Mouse (Mus musculus): ENCODE data around the gene Lig4. TPM values are rescaled to one million over a fixed set of nuclear protein-coding genes. Genes with fewer than 3 reads are reported as not detected.

Gene Lig4
- polyA plus RNA-seq, 1 experiment from 2014 or later: 5.3 TPM

Other genes starting within 250 kb of the Lig4 start
- gene Fam155a, start 206.5 kb downstream of the Lig4 start, polyA plus RNA-seq (2014; fragmentation: Nextera tagmentation; extraction: Ambion mirVana): 0.09 and 0.16 TPM in 2 replicates
- gene Gm10217, start 113.4 kb downstream of the Lig4 start, polyA plus RNA-seq (2014; fragmentation: Nextera tagmentation; extraction: Ambion mirVana): not detected in 2 replicates
- 17.6 and 17.8 TPM in 2 replicates for gene Abhd13, start within 50 bp of the Lig4 start, polyA plus RNA-seq (2014; fragmentation: Nextera tagmentation; extraction: Ambion mirVana)
- 0.24 and 1.0 TPM in 2 replicates for gene Tnfsf13b, start 28.8 kb upstream of the Lig4 start, polyA plus RNA-seq (2014; fragmentation: Nextera tagmentation; extraction: Ambion mirVana)
- 0.34 and 0.53 TPM in 2 replicates for gene Myo16, start 176.2 kb upstream of the Lig4 start, polyA plus RNA-seq (2014; fragmentation: Nextera tagmentation; extraction: Ambion mirVana)

Data from heart, embryonic 14.5 days (tissue).